Mouse (Mus musculus) CH12.LX (cell line): ENCODE measurements around the gene Rufy1. TPM values are rescaled to one million over a fixed set of nuclear protein-coding genes. Genes with fewer than 3 reads are reported as not detected.

Source experiments
- DNase-seq: peaks from one replicate; pipeline ENCODE4 v3.0.0-alpha.2; 2013; ENCODE audit errors: extremely low read depth
- H3K27ac ChIP-seq: 2 replicates; pipeline ENCODE4 v1.5.1; 2012; ENCODE audit warnings: low read depth, mild to moderate bottlenecking, control low read depth, moderate library complexity; ENCODE audit not compliant: insufficient read depth
- H3K27me3 ChIP-seq: replicated peaks from 2 replicates; pipeline ENCODE3; 2012; ENCODE audit warnings: inconsistent platforms
- H3K36me3 ChIP-seq, 2 experiments: replicated peaks in 1 of 2; 2 replicates each; pipeline versions ENCODE3 to v1.6.1; 2012; ENCODE audit warnings: inconsistent platforms in 1 of 2, low read length in 1 of 2, mild to moderate bottlenecking in 1 of 2, mixed read lengths in 1 of 2, moderate library complexity in 1 of 2; ENCODE audit not compliant: control insufficient read depth in 1 of 2, insufficient read depth in 1 of 2
- H3K4me1 ChIP-seq, 2 experiments: 2 replicates each; pipeline ENCODE4 v1.6.1; 2012; ENCODE audit warnings: inconsistent platforms in 1 of 2, moderate library complexity in 1 of 2; ENCODE audit not compliant: insufficient read depth in 2 of 2, control insufficient read depth in 1 of 2
- H3K4me2 ChIP-seq: 2 replicates; pipeline ENCODE4 v1.6.1; 2012; ENCODE audit warnings: low read depth, mild to moderate bottlenecking, control low read depth; ENCODE audit not compliant: poor library complexity, insufficient read depth, severe bottlenecking
- H3K4me3 ChIP-seq, 3 experiments: fragments of 150-350 bp in 1 of 3; sonication (generic) in 1 of 3; replicated peaks in 1 of 3; 2 replicates each; pipeline versions ENCODE3 to v1.5.1; 2011 to 2012; ENCODE audit warnings: low read depth in 2 of 3, low read length in 2 of 3, mild to moderate bottlenecking in 2 of 3, moderate library complexity in 2 of 3, control low read depth in 1 of 3, improper control_type of control experiment in 1 of 3, inconsistent platforms in 1 of 3, mixed read lengths in 1 of 3; ENCODE audit not compliant: poor library complexity in 1 of 3
- H3K79me2 ChIP-seq: replicated peaks from 2 replicates; pipeline ENCODE4 v1.6.1; 2012; ENCODE audit warnings: mild to moderate bottlenecking, moderate library complexity; ENCODE audit not compliant: control insufficient read depth, poor library complexity, insufficient read depth, severe bottlenecking; ENCODE audit errors: extremely low read depth
- H3K9ac ChIP-seq: 2 replicates; pipeline ENCODE4 v1.6.1; 2012; ENCODE audit warnings: low read depth, mild to moderate bottlenecking, control low read depth, moderate library complexity; ENCODE audit not compliant: insufficient read depth
- H3K9me3 ChIP-seq: replicated peaks from 2 replicates; pipeline ENCODE3; 2012; ENCODE audit warnings: low read length, inconsistent platforms, mixed read lengths
- BHLHE40 ChIP-seq: IDR thresholded peaks from 2 replicates; pipeline ENCODE4 v1.6.1; 2011; ENCODE audit warnings: mild to moderate bottlenecking, low read depth, low read length, improper control_type of control experiment
- CHD1 ChIP-seq: IDR thresholded peaks from 2 replicates; pipeline ENCODE4 v1.6.1; 2012; ENCODE audit warnings: low read depth, low read length, improper control_type of control experiment, inconsistent platforms
- CHD2 ChIP-seq: IDR thresholded peaks from 2 replicates; pipeline ENCODE4 v1.6.1; 2011; ENCODE audit warnings: low read length, improper control_type of control experiment
- CTCF ChIP-seq, 2 experiments: IDR thresholded peaks in 1 of 2; conservative IDR thresholded peaks in 1 of 2; 2 replicates each; pipeline ENCODE4 v1.5.1; 2011 to 2012; ENCODE audit warnings: low read depth in 2 of 2, low read length in 2 of 2, improper control_type of control experiment in 1 of 2, inconsistent platforms in 1 of 2, mild to moderate bottlenecking in 1 of 2, moderate library complexity in 1 of 2
- E2F4 ChIP-seq: IDR thresholded peaks from 2 replicates; pipeline ENCODE4 v1.6.1; 2011; ENCODE audit warnings: low read depth, low read length, improper control_type of control experiment; ENCODE audit not compliant: insufficient replicate concordance
- ELF1 ChIP-seq: IDR thresholded peaks from 2 replicates; pipeline ENCODE4 v1.6.1; 2014; ENCODE audit warnings: low read depth, mild to moderate bottlenecking, inconsistent platforms, low read length, improper control_type of control experiment
- EP300 ChIP-seq: IDR thresholded peaks from 2 replicates; pipeline ENCODE4 v1.6.1; 2011; ENCODE audit warnings: low read length, improper control_type of control experiment
- ETS1 ChIP-seq: conservative IDR thresholded peaks from 2 replicates; pipeline ENCODE4 v1.6.1; 2012; ENCODE audit warnings: low read depth, mild to moderate bottlenecking, inconsistent platforms, low read length, improper control_type of control experiment, moderate library complexity
- GABPA ChIP-seq: IDR thresholded peaks from 2 replicates; pipeline ENCODE4 v1.6.1; 2012; ENCODE audit warnings: low read depth, low read length, improper control_type of control experiment, inconsistent platforms; ENCODE audit not compliant: insufficient replicate concordance
- HCFC1 ChIP-seq: IDR thresholded peaks from 2 replicates; pipeline ENCODE4 v1.6.1; 2012; ENCODE audit warnings: low read depth, mild to moderate bottlenecking, inconsistent platforms, low read length, improper control_type of control experiment
- JUN ChIP-seq: IDR thresholded peaks from 2 replicates; pipeline ENCODE4 v1.6.1; 2011; ENCODE audit warnings: low read depth, mild to moderate bottlenecking, low read length, improper control_type of control experiment, moderate library complexity; ENCODE audit not compliant: insufficient read depth
- JUND ChIP-seq: conservative IDR thresholded peaks from 2 replicates; pipeline ENCODE4 v1.6.1; 2011; ENCODE audit warnings: low read depth, low read length, improper control_type of control experiment
- KAT2A ChIP-seq: IDR thresholded peaks from 2 replicates; pipeline ENCODE4 v1.6.1; 2012; ENCODE audit warnings: low read length, improper control_type of control experiment, inconsistent platforms; ENCODE audit not compliant: insufficient replicate concordance
- MAFK ChIP-seq: IDR thresholded peaks from 2 replicates; pipeline ENCODE4 v1.6.1; 2011; ENCODE audit warnings: low read length, improper control_type of control experiment; ENCODE audit not compliant: insufficient replicate concordance
- MAX ChIP-seq: IDR thresholded peaks from 2 replicates; pipeline ENCODE4 v1.6.1; 2011; ENCODE audit warnings: low read length, improper control_type of control experiment
- MAZ ChIP-seq: IDR thresholded peaks from 2 replicates; pipeline ENCODE4 v1.6.1; 2012; ENCODE audit warnings: low read depth, mild to moderate bottlenecking, inconsistent platforms, low read length, improper control_type of control experiment, moderate library complexity
- MEF2A ChIP-seq: IDR thresholded peaks from 2 replicates; pipeline ENCODE4 v1.6.1; 2014; ENCODE audit warnings: low read depth, mild to moderate bottlenecking, inconsistent platforms, low read length, improper control_type of control experiment, borderline replicate concordance
- MYC ChIP-seq: IDR thresholded peaks from 2 replicates; pipeline ENCODE4 v1.6.1; 2011; ENCODE audit warnings: low read depth, mild to moderate bottlenecking, improper control_type of control experiment, low read length
- NELFE ChIP-seq: IDR thresholded peaks from 2 replicates; pipeline ENCODE4 v1.6.1; 2011; ENCODE audit warnings: low read depth, low read length, improper control_type of control experiment
- NRF1 ChIP-seq: IDR thresholded peaks from 2 replicates; pipeline ENCODE4 v1.6.1; 2014; ENCODE audit warnings: low read depth, mild to moderate bottlenecking, inconsistent platforms, low read length, improper control_type of control experiment, moderate library complexity
- PAX5 ChIP-seq: IDR thresholded peaks from 2 replicates; pipeline ENCODE4 v1.6.1; 2012; ENCODE audit warnings: low read length, inconsistent platforms, mixed read lengths
- POLR2A ChIP-seq: IDR thresholded peaks from 2 replicates; pipeline ENCODE4 v1.6.1; 2011; ENCODE audit warnings: low read depth, mild to moderate bottlenecking, improper control_type of control experiment, low read length
- POLR2AphosphoS2 ChIP-seq: IDR thresholded peaks from 2 replicates; pipeline ENCODE4 v1.6.1; 2011; ENCODE audit warnings: low read depth, low read length, improper control_type of control experiment
- RAD21 ChIP-seq: IDR thresholded peaks from 2 replicates; pipeline ENCODE4 v1.6.1; 2011; ENCODE audit warnings: low read depth, mild to moderate bottlenecking, low read length, improper control_type of control experiment, moderate library complexity
- RCOR1 ChIP-seq: conservative IDR thresholded peaks from 2 replicates; pipeline ENCODE4 v1.6.1; 2012; ENCODE audit warnings: low read depth, mild to moderate bottlenecking, inconsistent platforms, low read length, improper control_type of control experiment
- SIN3A ChIP-seq: IDR thresholded peaks from 2 replicates; pipeline ENCODE4 v1.6.1; 2012; ENCODE audit warnings: low read length, improper control_type of control experiment, inconsistent platforms
- SMC3 ChIP-seq: IDR thresholded peaks from 2 replicates; pipeline ENCODE4 v1.6.1; 2011; ENCODE audit warnings: low read depth, low read length, improper control_type of control experiment
- TBP ChIP-seq: conservative IDR thresholded peaks from 2 replicates; pipeline ENCODE4 v1.6.1; 2011; ENCODE audit warnings: low read depth, low read length, improper control_type of control experiment
- TCF12 ChIP-seq: IDR thresholded peaks from 2 replicates; pipeline ENCODE4 v1.6.1; 2014; ENCODE audit warnings: low read depth, mild to moderate bottlenecking, inconsistent platforms, low read length, improper control_type of control experiment
- UBTF ChIP-seq: IDR thresholded peaks from 2 replicates; pipeline ENCODE4 v1.6.1; 2012; ENCODE audit warnings: low read depth, mild to moderate bottlenecking, inconsistent platforms, low read length, improper control_type of control experiment, moderate library complexity
- USF1 ChIP-seq: IDR thresholded peaks from 2 replicates; pipeline ENCODE4 v1.6.1; 2014; ENCODE audit warnings: low read depth, mild to moderate bottlenecking, inconsistent platforms, low read length, improper control_type of control experiment
- USF2 ChIP-seq: conservative IDR thresholded peaks from 2 replicates; pipeline ENCODE4 v1.6.1; 2011; ENCODE audit warnings: low read depth, low read length, improper control_type of control experiment
- ZC3H11A ChIP-seq: IDR thresholded peaks from 2 replicates; pipeline ENCODE4 v1.6.1; 2012; ENCODE audit warnings: low read depth, mild to moderate bottlenecking, inconsistent platforms, low read length, improper control_type of control experiment
- ZKSCAN1 ChIP-seq: IDR thresholded peaks from 2 replicates; pipeline ENCODE4 v1.6.1; 2012; ENCODE audit warnings: low read depth, inconsistent platforms, low read length, improper control_type of control experiment, borderline replicate concordance
- ZMIZ1 ChIP-seq: IDR thresholded peaks from 2 replicates; pipeline ENCODE4 v1.6.1; 2012; ENCODE audit warnings: low read depth, mild to moderate bottlenecking, inconsistent platforms, low read length, improper control_type of control experiment
- ZNF384 ChIP-seq: IDR thresholded peaks from 2 replicates; pipeline ENCODE4 v1.6.1; 2012; ENCODE audit warnings: low read depth, low read length, improper control_type of control experiment, inconsistent platforms
- dilution Hi-C: fragments of 300-500 bp; cut with MboI; formaldehyde crosslinking; loops from 2 replicates; pipeline ENCODE4 v1.14.3; 2020; ENCODE audit warnings: low sequenced_read_pairs; ENCODE audit not compliant: extremely low pct_unique_long_range_greater_than_20kb, extremely low pct_ligation_motif_present
- in situ Hi-C: fragments of 300-500 bp; cut with MboI; formaldehyde crosslinking; loops from 3 replicates; pipeline ENCODE4 v1.14.3; 2019; ENCODE audit warnings: low sequenced_read_pairs, low pct_ligation_motif_present, low pct_unique_long_range_greater_than_20kb, mixed read lengths
- polyA plus RNA-seq: library from polyadenylated mRNA; unstranded; fragments of >175 nt; gene quantifications from 2 replicates; pipeline ENCODE4 v1.2.1, GENCODE M21; 2012; ENCODE audit warnings: low read depth; ENCODE audit not compliant: insufficient read length
- total RNA-seq, 2 experiments: library from RNA; depleted of rRNA; stranded (reverse); fragments of 300-350 nt in 1 of 2; fragments of >200 nt in 1 of 2; gene quantifications; 2 replicates each; pipeline ENCODE4 v1.2.3; 2012 to 2014

Gene Rufy1
- total and polyA plus RNA-seq, 3 experiments: 11.0 to 21.3 (median 18.0) TPM

DNA sequence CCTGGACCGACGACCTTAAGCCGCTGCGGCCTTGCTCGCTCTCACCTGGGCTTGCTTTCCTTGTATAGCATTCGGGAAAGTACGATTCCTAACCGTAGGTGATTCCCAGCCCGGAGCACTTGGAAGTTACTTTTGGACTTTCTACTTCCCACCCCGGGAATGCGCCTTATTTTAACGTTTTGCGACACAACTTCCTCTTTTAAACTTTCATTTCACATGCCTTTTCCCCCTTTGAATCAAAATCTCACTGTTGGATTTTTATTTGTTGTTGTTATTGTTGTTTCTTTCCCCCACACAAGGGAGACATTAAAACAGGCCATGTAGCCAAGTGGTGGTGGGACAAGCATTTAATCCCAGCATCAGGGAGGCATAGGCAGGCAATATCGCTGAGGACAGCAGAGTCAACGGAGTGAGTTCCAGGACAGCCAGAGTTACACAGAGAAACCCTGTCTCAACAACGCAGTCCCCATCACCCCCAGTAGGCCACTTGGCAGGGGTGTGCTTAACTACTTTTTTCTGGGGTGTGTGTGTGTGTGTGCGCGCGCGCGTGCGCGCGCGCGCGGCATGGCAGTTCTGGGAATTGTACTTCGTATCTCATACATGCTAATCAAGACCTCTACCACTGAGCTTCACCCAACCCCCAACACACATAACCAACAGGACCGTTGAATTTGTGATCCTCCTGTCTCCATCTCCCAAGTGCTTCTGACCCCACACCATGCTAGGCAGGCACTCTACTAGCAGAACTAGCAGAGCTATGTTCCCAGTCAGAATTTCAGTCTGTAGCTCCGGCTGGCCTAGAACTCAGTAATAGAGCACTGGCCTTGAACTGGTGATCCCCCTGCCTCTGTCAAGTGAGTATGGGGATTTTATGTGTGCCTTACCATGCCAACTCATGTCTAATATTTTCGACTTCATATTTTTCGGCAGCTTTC lies 476 bp upstream of the Rufy1 start:
- peak; percentile 77 for DNase-seq
- peaks cover 0 to 4% of the 10 kb centered on the region in 2 experiments for H3K36me3 ChIP-seq
- H3K9ac ChIP-seq: peak overlapping the region; percentile 93
- H3K79me2 ChIP-seq: no peaks in the 10 kb centered on the region
- H3K27me3 ChIP-seq: no peaks in the 10 kb centered on the region
- dilution Hi-C loops: no loop called here
- peaks cover 3% of the 10 kb centered on the region for H3K9me3 ChIP-seq
- in situ Hi-C loops: loop anchor here (10.0 kb wide), 1 partner anchor 333 kb away; no protein-coding TSS in a partner anchor
- peak overlapping the region; percentile 74 to 95 (median 83) for H3K4me3 ChIP-seq
- H3K4me1 ChIP-seq: peaks cover 17 to 69% of the 10 kb centered on the region in 2 experiments
- H3K4me2 ChIP-seq: peak overlapping the region; percentile 93
- H3K27ac ChIP-seq: peak overlapping the region; percentile 97
- TF ChIP-seq MYC: peak; percentile 70; the same call in 1 of the 2 replicates
- TF ChIP-seq ELF1: 0 out of 2 replicates have a peak, but pooled peaks have one; percentile 28
- TF ChIP-seq KAT2A: 0 out of 2 replicates have a peak, but pooled peaks have one; percentile 42
- TF ChIP-seq UBTF: no peak
- peak; percentile 68 for TF ChIP-seq POLR2A
- peak; percentile 66 for TF ChIP-seq SIN3A
- peak; percentile 61 for TF ChIP-seq NELFE
- TF ChIP-seq JUN: no peak
- no peak for TF ChIP-seq MAFK
- TF ChIP-seq GABPA: no peak
- TF ChIP-seq CHD2: peak; percentile 63; the same call in 1 of the 2 replicates
- no peak for TF ChIP-seq JUND
- 0 out of 2 replicates have a peak, but pooled peaks have one; percentile 74 for TF ChIP-seq E2F4
- TF ChIP-seq ZKSCAN1: no peak
- no peak; the same call in 1 of the 2 replicates for TF ChIP-seq POLR2AphosphoS2
- peak; percentile 76; the same call in 1 of the 2 replicates for TF ChIP-seq MAX
- no peak for TF ChIP-seq USF2
- peak; percentile 78 for TF ChIP-seq NRF1
- no peak for TF ChIP-seq ZNF384
- TF ChIP-seq PAX5: no peak
- no peak for TF ChIP-seq SMC3
- TF ChIP-seq TCF12: peak; percentile 51; the same call in 1 of the 2 replicates
- TF ChIP-seq EP300: peak; percentile 66
- TF ChIP-seq ZMIZ1: peak; percentile 76; the same call in 1 of the 2 replicates
- TF ChIP-seq HCFC1: no peak; the same call in 1 of the 2 replicates
- peak; percentile 21; the same call in 1 of the 2 replicates for TF ChIP-seq ETS1
- 0 out of 2 replicates have a peak, but pooled peaks have one; percentile 64 for TF ChIP-seq MAZ
- TF ChIP-seq CHD1: 0 out of 2 replicates have a peak, but pooled peaks have one; percentile 79
- TF ChIP-seq CTCF (conservative IDR thresholded peaks at IDR 0.05 in 1 of 2, IDR thresholded peaks at IDR 0.05 in 1 of 2; ENCODE audit: low read depth in 2 of 2, low read length in 2 of 2): no peak
- TF ChIP-seq TBP: peak; percentile 53; the same call in 1 of the 2 replicates
- 0 out of 2 replicates have a peak, but pooled peaks have one; percentile 71 for TF ChIP-seq RCOR1
- no peak for TF ChIP-seq ZC3H11A
- peak; percentile 63; the same call in 1 of the 2 replicates for TF ChIP-seq MEF2A
- no peak for TF ChIP-seq RAD21
- TF ChIP-seq USF1: no peak
- TF ChIP-seq BHLHE40: no peak; the same call in none of the 2 replicates
